Mouse (Mus musculus): ENCODE data around the gene Fabp1. TPM values are rescaled to one million over a fixed set of nuclear protein-coding genes. Genes with fewer than 3 reads are reported as not detected.
A peak's percentile ranks its signal among the peaks of the same experiment; 100 is the strongest.

The Fabp1 gene
- polyA plus RNA-seq, 1 experiment from 2014 or later, result 15,612 TPM

- Histone ChIP-seq H3K27me3 (replicated peaks; ENCODE audit: control insufficient read depth, insufficient read depth, low read length) (no peaks in the 10 kb centered on the region), H3K9ac (ENCODE audit: low read depth, low read length) (no peak overlapping the region), H3K4me1 (replicated peaks; ENCODE audit: control insufficient read depth, insufficient read depth, low read length) (0 out of 2 replicates have a peak, but pooled peaks cover 5% of the 10 kb centered on the region), H3K9me3 (ENCODE audit: control insufficient read depth) (no peaks in the 10 kb centered on the region), H3K4me2 (replicated peaks; ENCODE audit: low read depth) (peak overlapping the region; percentile 41), H3K36me3 (ENCODE audit: control insufficient read depth, insufficient read depth) (no peaks in the 10 kb centered on the region), H3K4me3 (ENCODE audit: low read depth, low read length) (no peak overlapping the region), H3K27ac (ENCODE audit: low read depth, low read length) (peak overlapping the region; percentile 89)
- no peak for TF ChIP-seq CTCF (IDR thresholded peaks at IDR 0.05; ENCODE audit: low read depth)
- WGBS, result 48% methylated on average over 6 of the region's 6 CpGs
- peak; percentile 28 for ATAC-seq
Measured at GRCm38 (mm10) chr6:71237031-71237431, 37.4 kb downstream of the Fabp1 start.

DNA sequence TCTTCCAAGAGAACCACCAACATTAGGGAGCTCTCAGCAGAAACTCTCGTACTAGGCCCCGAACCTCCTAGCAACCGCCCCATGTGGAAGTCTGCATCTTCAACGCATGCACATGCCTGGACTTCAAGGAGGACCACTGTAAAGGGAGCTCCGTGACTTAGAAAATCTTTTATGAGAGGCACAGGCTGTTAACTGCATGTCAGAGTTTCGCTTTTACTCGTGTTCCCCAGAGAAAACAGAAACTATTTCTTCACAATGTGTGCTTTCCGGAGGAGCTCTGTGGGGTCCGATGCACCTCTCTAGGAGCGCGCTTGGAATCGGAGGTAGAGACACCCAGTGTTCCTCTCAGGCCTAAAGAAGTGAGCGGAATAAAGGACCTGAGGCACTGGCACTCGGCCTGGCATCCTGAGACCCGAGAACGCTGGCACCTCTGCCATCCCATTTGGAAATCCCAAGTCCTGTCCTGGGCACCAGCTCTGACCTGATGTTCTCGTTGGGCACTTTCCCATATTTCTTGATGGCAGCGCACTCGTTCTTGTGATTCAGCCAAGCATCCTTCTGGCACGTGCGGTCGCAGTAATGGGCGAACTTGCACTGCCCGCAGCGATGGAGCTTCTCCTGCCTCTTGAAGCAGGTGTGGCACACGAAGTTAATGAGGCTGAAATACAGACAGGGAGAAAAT lies 39.6 kb downstream of the Fabp1 start:
- H3K9ac ChIP-seq (ENCODE audit: low read depth, low read length), result no peak overlapping the region
- 95% methylated on average over 26 of the region's 26 CpGs for WGBS
- TF ChIP-seq CTCF (IDR thresholded peaks at IDR 0.05; ENCODE audit: low read depth), result no peak
- no peaks in the 10 kb centered on the region for H3K36me3 ChIP-seq (ENCODE audit: control insufficient read depth, insufficient read depth)
- H3K9me3 ChIP-seq (ENCODE audit: control insufficient read depth), result no peaks in the 10 kb centered on the region
- no peak for ATAC-seq
- H3K4me1 ChIP-seq (replicated peaks; ENCODE audit: control insufficient read depth, insufficient read depth, low read length), result 0 out of 2 replicates have a peak, but pooled peaks cover 5% of the 10 kb centered on the region
- H3K4me2 ChIP-seq (replicated peaks; ENCODE audit: low read depth), result no peak overlapping the region
- no peak overlapping the region for H3K4me3 ChIP-seq (ENCODE audit: low read depth, low read length)
- H3K27me3 ChIP-seq (replicated peaks; ENCODE audit: control insufficient read depth, insufficient read depth, low read length), result no peaks in the 10 kb centered on the region
- H3K27ac ChIP-seq (ENCODE audit: low read depth, low read length), result no peak overlapping the region

DNA sequence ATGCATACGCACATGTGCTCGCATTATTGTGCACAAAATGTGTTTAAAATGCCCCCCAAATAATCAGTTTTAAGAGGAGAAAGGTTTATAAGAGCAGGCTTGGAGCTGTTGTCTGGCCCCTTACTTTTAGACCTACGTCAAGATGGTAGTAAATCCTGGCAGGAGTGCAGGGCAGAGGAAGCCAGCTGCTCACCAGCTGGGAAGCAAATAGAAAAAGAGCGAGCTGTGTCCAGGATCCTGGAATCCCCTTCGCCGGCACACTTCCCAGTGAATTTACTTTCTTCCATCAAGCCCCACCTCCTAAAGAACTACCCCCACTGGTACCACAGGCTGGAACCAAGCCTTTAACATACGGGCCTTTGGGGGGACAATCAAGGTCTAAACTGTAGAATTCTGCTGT lies 41.2 kb downstream of the Fabp1 start:
- 75% methylated on average over 7 of the region's 7 CpGs for WGBS
- H3K4me1 ChIP-seq (replicated peaks; ENCODE audit: control insufficient read depth, insufficient read depth, low read length), result 0 out of 2 replicates have a peak, but pooled peaks cover 5% of the 10 kb centered on the region
- ATAC-seq, result no peak
- no peaks in the 10 kb centered on the region for H3K27me3 ChIP-seq (replicated peaks; ENCODE audit: control insufficient read depth, insufficient read depth, low read length)
- no peak overlapping the region for H3K4me3 ChIP-seq (ENCODE audit: low read depth, low read length)
- no peaks in the 10 kb centered on the region for H3K9me3 ChIP-seq (ENCODE audit: control insufficient read depth)
- H3K9ac ChIP-seq (ENCODE audit: low read depth, low read length), result no peak overlapping the region
- no peaks in the 10 kb centered on the region for H3K36me3 ChIP-seq (ENCODE audit: control insufficient read depth, insufficient read depth)
- no peak overlapping the region for H3K27ac ChIP-seq (ENCODE audit: low read depth, low read length)
- no peak overlapping the region for H3K4me2 ChIP-seq (replicated peaks; ENCODE audit: low read depth)
- no peak for TF ChIP-seq CTCF (IDR thresholded peaks at IDR 0.05; ENCODE audit: low read depth)

- ATAC-seq, result no peak
- no peak overlapping the region for H3K4me3 ChIP-seq (ENCODE audit: low read depth, low read length)
- 82% methylated on average over 1 of the region's 1 CpGs for WGBS
- no peak for TF ChIP-seq CTCF (IDR thresholded peaks at IDR 0.05; ENCODE audit: low read depth)
- H3K27ac ChIP-seq (ENCODE audit: low read depth, low read length), result no peak overlapping the region
- H3K36me3 ChIP-seq (ENCODE audit: control insufficient read depth, insufficient read depth), result no peaks in the 10 kb centered on the region
- H3K9me3 ChIP-seq (ENCODE audit: control insufficient read depth), result no peaks in the 10 kb centered on the region
- 0 out of 2 replicates have a peak, but pooled peaks cover 5% of the 10 kb centered on the region for H3K4me1 ChIP-seq (replicated peaks; ENCODE audit: control insufficient read depth, insufficient read depth, low read length)
- H3K4me2 ChIP-seq (replicated peaks; ENCODE audit: low read depth), result no peak overlapping the region
- H3K27me3 ChIP-seq (replicated peaks; ENCODE audit: control insufficient read depth, insufficient read depth, low read length), result no peaks in the 10 kb centered on the region
- H3K9ac ChIP-seq (ENCODE audit: low read depth, low read length), result no peak overlapping the region
Measured at GRCm38 (mm10) chr6:71242811-71243210, 43.2 kb downstream of the Fabp1 start.

DNA sequence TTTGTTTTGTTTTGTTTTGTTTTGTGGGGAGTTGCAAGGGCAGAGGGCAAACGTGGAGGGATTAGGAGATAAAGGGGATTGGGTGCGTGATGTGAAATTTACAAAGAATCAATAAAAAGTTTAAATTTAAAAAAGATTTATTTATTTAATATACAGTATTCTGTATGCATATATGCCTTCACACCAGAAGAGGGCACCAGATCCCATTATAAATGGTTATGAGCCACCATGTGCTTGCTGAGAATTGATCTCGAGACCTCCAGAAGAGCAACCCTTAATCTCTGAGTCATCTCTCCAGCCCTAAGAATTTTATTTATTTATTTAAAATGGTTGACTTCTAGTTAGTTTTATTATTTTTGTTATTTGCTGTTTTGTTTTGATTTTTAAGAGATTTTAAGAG lies 43.6 kb downstream of the Fabp1 start:
- H3K27ac ChIP-seq (ENCODE audit: low read depth, low read length), result no peak overlapping the region
- H3K9me3 ChIP-seq (ENCODE audit: control insufficient read depth), result no peaks in the 10 kb centered on the region
- 0 out of 2 replicates have a peak, but pooled peaks cover under 1% of the 10 kb centered on the region for H3K4me1 ChIP-seq (replicated peaks; ENCODE audit: control insufficient read depth, insufficient read depth, low read length)
- H3K9ac ChIP-seq (ENCODE audit: low read depth, low read length), result no peak overlapping the region
- 0 out of 2 replicates have a peak, but pooled peaks have one; percentile 3 for TF ChIP-seq CTCF (IDR thresholded peaks at IDR 0.05; ENCODE audit: low read depth)
- no peak for ATAC-seq
- WGBS, result 88% methylated on average over 3 of the region's 3 CpGs
- no peak overlapping the region for H3K4me2 ChIP-seq (replicated peaks; ENCODE audit: low read depth)
- no peak overlapping the region for H3K4me3 ChIP-seq (ENCODE audit: low read depth, low read length)
- H3K27me3 ChIP-seq (replicated peaks; ENCODE audit: control insufficient read depth, insufficient read depth, low read length), result no peaks in the 10 kb centered on the region
- H3K36me3 ChIP-seq (ENCODE audit: control insufficient read depth, insufficient read depth), result no peaks in the 10 kb centered on the region

DNA sequence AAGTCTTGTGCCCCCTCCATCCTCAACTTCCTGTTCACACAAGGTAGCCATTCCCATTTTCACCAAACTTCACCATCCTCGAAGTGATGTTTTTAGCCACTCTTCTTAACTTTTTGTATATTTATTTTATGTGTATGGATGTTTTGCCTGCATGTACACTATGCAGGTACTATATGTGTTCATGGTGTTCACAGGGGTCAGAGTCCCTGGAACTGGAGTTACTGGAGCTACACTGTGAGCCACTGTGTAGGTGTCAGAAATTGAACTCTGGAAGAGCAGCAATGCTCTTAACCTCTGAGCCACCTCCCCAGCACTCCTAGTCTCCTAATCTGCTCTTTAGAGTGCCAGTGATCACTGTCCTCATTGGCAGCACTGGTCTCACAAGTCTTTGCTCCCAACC lies 48.8 kb downstream of the Fabp1 start:
- Histone ChIP-seq H3K9me3 (ENCODE audit: control insufficient read depth) (no peaks in the 10 kb centered on the region), H3K4me1 (replicated peaks; ENCODE audit: control insufficient read depth, insufficient read depth, low read length) (no peaks in the 10 kb centered on the region), H3K27ac (ENCODE audit: low read depth, low read length) (no peak overlapping the region), H3K27me3 (replicated peaks; ENCODE audit: control insufficient read depth, insufficient read depth, low read length) (no peaks in the 10 kb centered on the region), H3K4me2 (replicated peaks; ENCODE audit: low read depth) (no peak overlapping the region), H3K9ac (ENCODE audit: low read depth, low read length) (no peak overlapping the region), H3K4me3 (ENCODE audit: low read depth, low read length) (no peak overlapping the region), H3K36me3 (ENCODE audit: control insufficient read depth, insufficient read depth) (no peaks in the 10 kb centered on the region)
- no peak for TF ChIP-seq CTCF (IDR thresholded peaks at IDR 0.05; ENCODE audit: low read depth)
- no peak for ATAC-seq
- WGBS, result 90% methylated on average over 1 of the region's 1 CpGs

Measured in intestine, postnatal 0 days (tissue).